Mouse (Mus musculus): ENCODE results near the gene Sf3a1. TPM values are rescaled to one million over a fixed set of nuclear protein-coding genes. Genes with fewer than 3 reads are reported as not detected.

The Sf3a1 gene
- total and polyA plus RNA-seq, 2 experiments from 2014 or later = 30.6 to 45.4 TPM

GRCm38 (mm10) chr11:4189182-4189581, 29.0 kb downstream of the Sf3a1 start:
- Histone ChIP-seq H3K36me3 (ENCODE audit: insufficient read depth, low read length) (no peaks in the 10 kb centered on the region), H3K27me3 (ENCODE audit: insufficient read depth, low read length) (no peaks in the 10 kb centered on the region), H3K9me3 (ENCODE audit: low read length) (no peaks in the 10 kb centered on the region), H3K4me3 (ENCODE audit: low read length) (no peak overlapping the region), H3K9ac (replicated peaks; ENCODE audit: low read length) (no peak overlapping the region), H3K27ac (no peak overlapping the region), H3K4me1 (ENCODE audit: insufficient read depth, low read length) (peaks cover 9% of the 10 kb centered on the region), H3K4me2 (ENCODE audit: low read depth, low read length) (peak overlapping the region; percentile 92)
- no peak for DNase-seq (ENCODE audit: low spot score)
- no peak for ATAC-seq
- WGBS = 83% methylated on average over 6 of the region's 6 CpGs
- no peak for TF ChIP-seq CTCF (IDR thresholded peaks at IDR 0.05; ENCODE audit: low read depth)

- H3K36me3 ChIP-seq (ENCODE audit: insufficient read depth, low read length) = no peaks in the 10 kb centered on the region
- H3K4me3 ChIP-seq (ENCODE audit: low read length) = no peak overlapping the region
- no peaks in the 10 kb centered on the region for H3K27me3 ChIP-seq (ENCODE audit: insufficient read depth, low read length)
- H3K9me3 ChIP-seq (ENCODE audit: low read length) = no peaks in the 10 kb centered on the region
- ATAC-seq (no peak), DNase-seq (ENCODE audit: low spot score) (no peak)
- H3K27ac ChIP-seq = no peak overlapping the region
- no peak for TF ChIP-seq CTCF (IDR thresholded peaks at IDR 0.05; ENCODE audit: low read depth)
- H3K9ac ChIP-seq (replicated peaks; ENCODE audit: low read length) = no peak overlapping the region
- H3K4me2 ChIP-seq (ENCODE audit: low read depth, low read length) = no peak overlapping the region
- peaks cover 9% of the 10 kb centered on the region for H3K4me1 ChIP-seq (ENCODE audit: insufficient read depth, low read length)
- 63% methylated on average over 3 of the region's 3 CpGs for WGBS
Observed at GRCm38 (mm10) chr11:4190677-4191076, 30.5 kb downstream of the Sf3a1 start.

GRCm38 (mm10) chr11:4192757-4193156, 32.6 kb downstream of the Sf3a1 start:
- H3K27ac ChIP-seq = peak overlapping the region; percentile 46; the same call in 1 of the 2 replicates
- ATAC-seq = 0 out of 2 replicates have a peak, but pooled peaks have one; percentile 12
- H3K4me2 ChIP-seq (ENCODE audit: low read depth, low read length) = no peak overlapping the region
- 66% methylated on average over 3 of the region's 3 CpGs for WGBS
- peaks cover 5% of the 10 kb centered on the region for H3K4me1 ChIP-seq (ENCODE audit: insufficient read depth, low read length)
- no peaks in the 10 kb centered on the region for H3K9me3 ChIP-seq (ENCODE audit: low read length)
- no peaks in the 10 kb centered on the region for H3K27me3 ChIP-seq (ENCODE audit: insufficient read depth, low read length)
- no peak for TF ChIP-seq CTCF (IDR thresholded peaks at IDR 0.05; ENCODE audit: low read depth)
- H3K36me3 ChIP-seq (ENCODE audit: insufficient read depth, low read length) = no peaks in the 10 kb centered on the region
- DNase-seq (ENCODE audit: low spot score) = no peak
- no peak overlapping the region for H3K4me3 ChIP-seq (ENCODE audit: low read length)
- no peak overlapping the region for H3K9ac ChIP-seq (replicated peaks; ENCODE audit: low read length)

- no peak for DNase-seq (ENCODE audit: low spot score)
- no peak overlapping the region for H3K4me2 ChIP-seq (ENCODE audit: low read depth, low read length)
- no peak overlapping the region for H3K9ac ChIP-seq (replicated peaks; ENCODE audit: low read length)
- H3K27ac ChIP-seq = peak overlapping the region; percentile 34; the same call in 1 of the 2 replicates
- no peaks in the 10 kb centered on the region for H3K9me3 ChIP-seq (ENCODE audit: low read length)
- no peak for ATAC-seq
- no peaks in the 10 kb centered on the region for H3K27me3 ChIP-seq (ENCODE audit: insufficient read depth, low read length)
- TF ChIP-seq CTCF (IDR thresholded peaks at IDR 0.05; ENCODE audit: low read depth) = no peak
- H3K4me1 ChIP-seq (ENCODE audit: insufficient read depth, low read length) = 0 out of 2 replicates have a peak, but pooled peaks cover under 1% of the 10 kb centered on the region
- no peaks in the 10 kb centered on the region for H3K36me3 ChIP-seq (ENCODE audit: insufficient read depth, low read length)
- no peak overlapping the region for H3K4me3 ChIP-seq (ENCODE audit: low read length)
Observed at GRCm38 (mm10) chr11:4193420-4193819, 33.3 kb downstream of the Sf3a1 start.

- no peak overlapping the region for H3K4me2 ChIP-seq (ENCODE audit: low read depth, low read length)
- no peak overlapping the region for H3K4me3 ChIP-seq (ENCODE audit: low read length)
- no peaks in the 10 kb centered on the region for H3K4me1 ChIP-seq (ENCODE audit: insufficient read depth, low read length)
- H3K27ac ChIP-seq = no peak overlapping the region
- WGBS = 88% methylated on average over 3 of the region's 3 CpGs
- H3K27me3 ChIP-seq (ENCODE audit: insufficient read depth, low read length) = no peaks in the 10 kb centered on the region
- no peaks in the 10 kb centered on the region for H3K9me3 ChIP-seq (ENCODE audit: low read length)
- DNase-seq (ENCODE audit: low spot score) (no peak), ATAC-seq (no peak)
- no peak for TF ChIP-seq CTCF (IDR thresholded peaks at IDR 0.05; ENCODE audit: low read depth)
- H3K36me3 ChIP-seq (ENCODE audit: insufficient read depth, low read length) = no peaks in the 10 kb centered on the region
- no peak overlapping the region for H3K9ac ChIP-seq (replicated peaks; ENCODE audit: low read length)
Observed at GRCm38 (mm10) chr11:4195597-4196031, 35.5 kb downstream of the Sf3a1 start.

- Histone ChIP-seq H3K4me2 (ENCODE audit: low read depth, low read length) (no peak overlapping the region), H3K4me3 (ENCODE audit: low read length) (no peak overlapping the region), H3K27ac (no peak overlapping the region), H3K9me3 (ENCODE audit: low read length) (no peaks in the 10 kb centered on the region), H3K4me1 (ENCODE audit: insufficient read depth, low read length) (no peaks in the 10 kb centered on the region), H3K27me3 (ENCODE audit: insufficient read depth, low read length) (no peaks in the 10 kb centered on the region), H3K36me3 (ENCODE audit: insufficient read depth, low read length) (no peaks in the 10 kb centered on the region), H3K9ac (replicated peaks; ENCODE audit: low read length) (no peak overlapping the region)
- WGBS = 82% methylated on average over 8 of the region's 8 CpGs
- no peak for TF ChIP-seq CTCF (IDR thresholded peaks at IDR 0.05; ENCODE audit: low read depth)
- ATAC-seq (no peak), DNase-seq (ENCODE audit: low spot score) (no peak)
Observed at GRCm38 (mm10) chr11:4196636-4197035, 36.5 kb downstream of the Sf3a1 start.

GRCm38 (mm10) chr11:4197691-4198090, 37.5 kb downstream of the Sf3a1 start:
- H3K4me1 ChIP-seq (ENCODE audit: insufficient read depth, low read length) = no peaks in the 10 kb centered on the region
- H3K4me2 ChIP-seq (ENCODE audit: low read depth, low read length) = no peak overlapping the region
- no peaks in the 10 kb centered on the region for H3K27me3 ChIP-seq (ENCODE audit: insufficient read depth, low read length)
- H3K4me3 ChIP-seq (ENCODE audit: low read length) = no peak overlapping the region
- TF ChIP-seq CTCF (IDR thresholded peaks at IDR 0.05; ENCODE audit: low read depth) = no peak
- DNase-seq (ENCODE audit: low spot score) (peak; percentile 23), ATAC-seq (peak; percentile 41; the same call in 1 of the 2 replicates)
- H3K9me3 ChIP-seq (ENCODE audit: low read length) = no peaks in the 10 kb centered on the region
- H3K9ac ChIP-seq (replicated peaks; ENCODE audit: low read length) = no peak overlapping the region
- no peak overlapping the region for H3K27ac ChIP-seq
- H3K36me3 ChIP-seq (ENCODE audit: insufficient read depth, low read length) = no peaks in the 10 kb centered on the region
- 43% methylated on average over 1 of the region's 1 CpGs for WGBS

Measured in hindbrain, postnatal 0 days (tissue).